Mouse (Mus musculus): ENCODE measurements around the gene Usp35. TPM values are rescaled to one million over a fixed set of nuclear protein-coding genes. Genes with fewer than 3 reads are reported as not detected.

Usp35 gene
- polyA plus RNA-seq, 1 experiment, result 3.6 TPM

GRCm38 (mm10) chr7:97312856-97313255 is 19.0 kb downstream of the Usp35 start:
- no peaks in the 10 kb centered on the region for H3K4me1 ChIP-seq (ENCODE audit: control insufficient read depth, insufficient read depth, low read length)
- no peak overlapping the region for H3K27ac ChIP-seq (ENCODE audit: control insufficient read depth, insufficient read depth, low read depth, low read length)
- no peaks in the 10 kb centered on the region for H3K36me3 ChIP-seq (ENCODE audit: control insufficient read depth, insufficient read depth, low read length)
- TF ChIP-seq CTCF (IDR thresholded peaks at IDR 0.05; ENCODE audit: control insufficient read depth, insufficient read depth, insufficient replicate concordance, low read depth, low read length), result no peak
- no peak for TF ChIP-seq POLR2A (IDR thresholded peaks at IDR 0.05; ENCODE audit: control insufficient read depth, low read depth, low read length)
- H3K27me3 ChIP-seq (ENCODE audit: control insufficient read depth, insufficient read depth, low read length), result no peaks in the 10 kb centered on the region
- no peak overlapping the region for H3K4me3 ChIP-seq (ENCODE audit: control insufficient read depth, low read depth, low read length)

GRCm38 (mm10) chr7:97312196-97312595 is 19.6 kb downstream of the Usp35 start:
- no peaks in the 10 kb centered on the region for H3K27me3 ChIP-seq (ENCODE audit: control insufficient read depth, insufficient read depth, low read length)
- no peaks in the 10 kb centered on the region for H3K36me3 ChIP-seq (ENCODE audit: control insufficient read depth, insufficient read depth, low read length)
- TF ChIP-seq POLR2A (IDR thresholded peaks at IDR 0.05; ENCODE audit: control insufficient read depth, low read depth, low read length) (no peak), CTCF (IDR thresholded peaks at IDR 0.05; ENCODE audit: control insufficient read depth, insufficient read depth, insufficient replicate concordance, low read depth, low read length) (no peak)
- H3K4me1 ChIP-seq (ENCODE audit: control insufficient read depth, insufficient read depth, low read length), result no peaks in the 10 kb centered on the region
- no peak overlapping the region for H3K4me3 ChIP-seq (ENCODE audit: control insufficient read depth, low read depth, low read length)
- H3K27ac ChIP-seq (ENCODE audit: control insufficient read depth, insufficient read depth, low read depth, low read length), result no peak overlapping the region

DNA sequence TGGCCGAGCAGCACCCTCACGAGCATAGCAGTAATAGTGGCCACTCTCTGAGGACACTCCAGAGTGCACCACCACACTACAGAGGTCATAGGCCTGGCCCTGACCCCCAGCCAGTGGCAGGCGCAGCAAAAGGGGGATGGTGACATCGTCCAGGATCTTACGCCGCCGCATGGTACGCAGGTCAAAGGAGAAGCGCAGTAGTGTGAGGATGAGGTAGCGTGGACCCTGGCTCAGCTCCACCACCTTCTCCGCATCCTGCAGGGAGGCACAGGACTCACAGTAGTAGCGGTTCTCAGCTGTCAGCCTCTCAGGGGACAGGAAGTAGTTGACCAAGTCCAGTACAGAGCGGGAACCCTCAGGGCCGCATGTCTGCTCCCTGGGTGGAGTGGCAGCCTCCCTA is 20.2 kb downstream of the Usp35 start:
- Histone ChIP-seq H3K27me3 (ENCODE audit: control insufficient read depth, insufficient read depth, low read length) (no peaks in the 10 kb centered on the region), H3K4me3 (ENCODE audit: control insufficient read depth, low read depth, low read length) (no peak overlapping the region), H3K36me3 (ENCODE audit: control insufficient read depth, insufficient read depth, low read length) (no peaks in the 10 kb centered on the region), H3K4me1 (ENCODE audit: control insufficient read depth, insufficient read depth, low read length) (no peaks in the 10 kb centered on the region), H3K27ac (ENCODE audit: control insufficient read depth, insufficient read depth, low read depth, low read length) (no peak overlapping the region)
- no peak for TF ChIP-seq POLR2A (IDR thresholded peaks at IDR 0.05; ENCODE audit: control insufficient read depth, low read depth, low read length)
- TF ChIP-seq CTCF (IDR thresholded peaks at IDR 0.05; ENCODE audit: control insufficient read depth, insufficient read depth, insufficient replicate concordance, low read depth, low read length), result no peak

GRCm38 (mm10) chr7:97310341-97310635 is 21.5 kb downstream of the Usp35 start:
- TF ChIP-seq POLR2A (IDR thresholded peaks at IDR 0.05; ENCODE audit: control insufficient read depth, low read depth, low read length), result no peak
- no peak for TF ChIP-seq CTCF (IDR thresholded peaks at IDR 0.05; ENCODE audit: control insufficient read depth, insufficient read depth, insufficient replicate concordance, low read depth, low read length)
- H3K36me3 ChIP-seq (ENCODE audit: control insufficient read depth, insufficient read depth, low read length), result no peaks in the 10 kb centered on the region
- H3K27ac ChIP-seq (ENCODE audit: control insufficient read depth, insufficient read depth, low read depth, low read length), result no peak overlapping the region
- H3K4me3 ChIP-seq (ENCODE audit: control insufficient read depth, low read depth, low read length), result no peak overlapping the region
- no peaks in the 10 kb centered on the region for H3K27me3 ChIP-seq (ENCODE audit: control insufficient read depth, insufficient read depth, low read length)
- H3K4me1 ChIP-seq (ENCODE audit: control insufficient read depth, insufficient read depth, low read length), result no peaks in the 10 kb centered on the region

DNA sequence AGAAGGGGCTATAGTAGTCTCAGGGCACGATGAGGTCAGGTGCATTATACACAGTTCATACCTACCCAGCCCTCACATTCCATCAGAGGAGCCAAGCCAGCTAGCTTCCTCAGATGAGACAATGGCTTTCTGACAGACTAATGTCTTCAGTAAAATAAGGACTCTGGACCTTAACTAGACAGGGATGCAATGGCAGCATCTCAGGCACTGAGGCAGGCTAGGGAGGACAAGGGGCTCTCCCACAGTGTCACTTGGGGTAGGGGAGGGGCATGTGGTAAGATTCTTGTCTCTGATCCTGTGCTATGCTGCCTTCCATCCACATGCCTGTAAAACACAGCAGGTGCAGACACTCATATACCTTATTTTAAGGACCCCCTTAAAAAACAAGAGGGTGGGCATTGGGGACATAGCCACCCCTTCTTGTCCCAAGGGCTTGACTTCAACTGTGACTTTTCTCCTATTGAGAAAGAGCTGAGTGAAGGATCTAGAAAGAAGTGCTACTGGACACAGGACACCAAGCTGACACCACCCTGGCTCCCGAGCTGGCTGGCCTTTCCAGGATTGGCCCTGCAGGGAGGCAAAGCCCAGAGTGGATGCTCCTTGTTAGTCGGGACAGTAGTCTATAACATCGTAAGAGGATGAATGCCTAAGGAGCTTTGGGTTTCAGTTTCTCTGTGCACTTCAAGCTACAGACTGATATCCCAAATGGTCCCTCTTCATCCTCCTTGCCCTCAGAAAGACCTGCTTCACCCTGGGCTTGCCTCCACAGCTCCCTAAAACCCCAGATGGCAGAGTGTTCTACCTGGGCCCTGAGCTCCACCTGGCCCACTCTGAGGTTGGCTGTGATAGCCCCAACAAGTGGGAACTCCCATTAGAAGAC is 22.1 kb downstream of the Usp35 start:
- Histone ChIP-seq H3K27me3 (ENCODE audit: control insufficient read depth, insufficient read depth, low read length) (no peaks in the 10 kb centered on the region), H3K36me3 (ENCODE audit: control insufficient read depth, insufficient read depth, low read length) (no peaks in the 10 kb centered on the region)

GRCm38 (mm10) chr7:97307546-97307945 is 24.3 kb downstream of the Usp35 start:
- TF ChIP-seq CTCF (IDR thresholded peaks at IDR 0.05; ENCODE audit: control insufficient read depth, insufficient read depth, insufficient replicate concordance, low read depth, low read length) (no peak), POLR2A (IDR thresholded peaks at IDR 0.05; ENCODE audit: control insufficient read depth, low read depth, low read length) (no peak)
- H3K36me3 ChIP-seq (ENCODE audit: control insufficient read depth, insufficient read depth, low read length), result no peaks in the 10 kb centered on the region; the same call in 1 of the 2 replicates
- H3K27me3 ChIP-seq (ENCODE audit: control insufficient read depth, insufficient read depth, low read length), result no peaks in the 10 kb centered on the region
- H3K4me3 ChIP-seq (ENCODE audit: control insufficient read depth, low read depth, low read length), result no peak overlapping the region
- H3K27ac ChIP-seq (ENCODE audit: control insufficient read depth, insufficient read depth, low read depth, low read length), result no peak overlapping the region
- no peaks in the 10 kb centered on the region for H3K4me1 ChIP-seq (ENCODE audit: control insufficient read depth, insufficient read depth, low read length)

More for the DNA sequence above, 22.1 kb downstream of the Usp35 start:
- H3K4me1 ChIP-seq (ENCODE audit: control insufficient read depth, insufficient read depth, low read length), result no peaks in the 10 kb centered on the region
- H3K27ac ChIP-seq (ENCODE audit: control insufficient read depth, insufficient read depth, low read depth, low read length), result no peak overlapping the region
- no peak overlapping the region for H3K4me3 ChIP-seq (ENCODE audit: control insufficient read depth, low read depth, low read length)
- TF ChIP-seq POLR2A (IDR thresholded peaks at IDR 0.05; ENCODE audit: control insufficient read depth, low read depth, low read length) (no peak), CTCF (IDR thresholded peaks at IDR 0.05; ENCODE audit: control insufficient read depth, insufficient read depth, insufficient replicate concordance, low read depth, low read length) (no peak)

DNA sequence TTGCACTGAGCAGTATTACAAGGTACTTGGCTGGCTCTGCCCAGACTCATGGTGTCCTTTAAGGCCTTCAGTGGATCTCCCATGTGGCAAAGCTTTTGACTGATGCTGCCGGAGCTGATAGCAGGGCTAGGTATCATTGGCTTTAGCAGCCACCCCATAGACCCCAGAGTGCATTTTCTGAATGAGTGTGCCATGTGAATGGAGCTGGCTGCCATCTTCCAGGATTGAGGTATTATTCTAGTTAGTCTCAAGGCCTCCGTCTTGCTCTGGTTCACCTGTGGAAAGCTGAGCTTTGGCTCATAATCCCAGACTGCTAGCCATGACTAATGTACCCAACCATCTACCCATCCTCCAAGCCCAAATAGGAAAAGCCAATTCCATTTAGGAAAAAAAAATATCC is 25.0 kb downstream of the Usp35 start:
- no peak overlapping the region for H3K27ac ChIP-seq (ENCODE audit: control insufficient read depth, insufficient read depth, low read depth, low read length)
- TF ChIP-seq POLR2A (IDR thresholded peaks at IDR 0.05; ENCODE audit: control insufficient read depth, low read depth, low read length), result no peak
- TF ChIP-seq CTCF (IDR thresholded peaks at IDR 0.05; ENCODE audit: control insufficient read depth, insufficient read depth, insufficient replicate concordance, low read depth, low read length), result no peak
- H3K4me3 ChIP-seq (ENCODE audit: control insufficient read depth, low read depth, low read length), result no peak overlapping the region
- H3K27me3 ChIP-seq (ENCODE audit: control insufficient read depth, insufficient read depth, low read length), result no peaks in the 10 kb centered on the region
- H3K36me3 ChIP-seq (ENCODE audit: control insufficient read depth, insufficient read depth, low read length), result no peaks in the 10 kb centered on the region; the same call in 1 of the 2 replicates
- no peaks in the 10 kb centered on the region for H3K4me1 ChIP-seq (ENCODE audit: control insufficient read depth, insufficient read depth, low read length)

All from testis, adult 2 months (tissue).